Mouse (Mus musculus): Measurements from ENCODE around the gene Rasa3. TPM values are rescaled to one million over a fixed set of nuclear protein-coding genes. Genes with fewer than 3 reads are reported as not detected.
A peak's percentile ranks its signal among the peaks of the same experiment; 100 is the strongest.

Rasa3 gene
- total RNA-seq, 2 experiments from 2014 or later, result 46.4 to 49.1 TPM

DNA sequence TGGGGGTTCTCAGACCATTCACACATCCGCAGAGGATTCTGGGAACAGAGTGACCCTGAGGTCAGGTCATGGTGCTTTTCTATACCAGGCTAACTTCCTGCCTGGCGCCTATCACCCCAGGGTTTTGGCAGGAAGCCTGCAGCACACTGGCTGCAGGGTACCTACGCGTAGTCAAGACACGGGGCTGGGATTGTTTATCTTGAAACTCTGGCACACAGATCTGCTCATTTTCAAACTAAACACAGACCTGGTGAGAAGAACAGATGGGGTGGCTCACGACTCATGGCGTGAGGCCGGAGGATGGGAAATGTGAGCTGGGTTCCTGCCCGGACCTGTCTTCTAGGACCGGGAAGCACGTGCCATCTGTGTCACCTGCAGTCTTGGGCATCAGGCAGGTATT is 52.5 kb downstream of the Rasa3 start:
- intact Hi-C loops (cut with DNase I), result no loop called here
- peak; percentile 80 for DNase-seq

DNA sequence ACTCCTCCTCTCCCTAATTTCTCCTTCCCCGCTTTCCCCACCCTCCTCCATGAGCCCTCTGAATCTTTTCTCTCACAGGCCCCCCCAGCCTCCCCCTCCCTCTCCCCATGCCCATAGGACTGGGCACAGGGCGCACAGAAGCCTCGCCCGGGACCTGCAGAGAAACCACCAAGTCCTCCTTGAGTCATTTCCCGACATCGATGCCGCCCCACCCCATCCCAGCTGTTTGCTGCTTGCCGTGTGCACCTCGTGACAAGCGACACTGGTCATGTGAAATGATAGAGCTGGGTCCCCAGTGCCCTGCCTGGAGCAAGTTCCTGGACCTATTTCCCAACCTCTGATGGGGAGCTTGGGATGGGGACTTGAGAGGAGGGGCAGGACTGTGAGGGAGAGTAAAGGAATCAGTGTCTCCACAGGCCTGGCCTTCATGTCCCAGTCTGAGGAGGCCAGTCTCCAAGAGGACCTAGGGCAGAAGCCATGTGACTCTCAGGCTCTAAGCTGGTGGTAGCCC is 53.4 kb downstream of the Rasa3 start:
- intact Hi-C loops (cut with DNase I), result no loop called here
- no peak for DNase-seq

DNA sequence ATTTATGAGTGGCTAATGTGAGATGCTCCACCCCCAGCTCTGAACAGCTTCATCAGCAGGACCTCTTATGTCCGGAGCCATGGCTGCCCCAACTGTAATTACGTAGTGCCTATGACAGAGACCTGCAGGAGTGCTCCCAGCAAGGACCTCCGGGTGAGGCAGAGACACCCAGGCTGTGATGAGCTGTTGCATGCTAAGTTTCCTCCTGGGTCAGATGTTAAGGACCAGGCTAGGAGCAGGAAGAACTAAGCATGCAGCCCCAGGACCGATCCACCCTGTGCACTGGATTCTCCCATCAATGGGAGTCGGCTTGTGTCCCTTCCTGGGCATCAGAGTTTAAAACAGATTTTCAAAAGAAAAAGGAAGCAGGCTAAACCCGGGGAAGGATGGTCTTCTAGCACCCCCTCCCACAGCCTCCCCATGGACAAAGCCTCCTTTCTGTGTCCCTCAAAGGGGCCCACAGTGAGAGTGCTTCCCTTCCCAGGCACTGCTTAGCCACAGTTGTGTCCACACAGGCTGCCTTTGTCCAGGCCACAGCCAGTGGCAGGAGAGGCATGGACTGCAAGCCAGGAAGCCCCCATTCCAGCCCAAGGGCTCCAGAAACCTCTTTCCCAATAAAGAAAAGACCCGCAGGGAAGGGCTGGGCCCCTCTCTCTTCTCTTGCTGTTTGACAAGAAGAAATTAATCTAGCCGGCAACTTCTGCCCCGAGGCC is 54.2 kb downstream of the Rasa3 start:
- peak; percentile 60 for DNase-seq

DNA sequence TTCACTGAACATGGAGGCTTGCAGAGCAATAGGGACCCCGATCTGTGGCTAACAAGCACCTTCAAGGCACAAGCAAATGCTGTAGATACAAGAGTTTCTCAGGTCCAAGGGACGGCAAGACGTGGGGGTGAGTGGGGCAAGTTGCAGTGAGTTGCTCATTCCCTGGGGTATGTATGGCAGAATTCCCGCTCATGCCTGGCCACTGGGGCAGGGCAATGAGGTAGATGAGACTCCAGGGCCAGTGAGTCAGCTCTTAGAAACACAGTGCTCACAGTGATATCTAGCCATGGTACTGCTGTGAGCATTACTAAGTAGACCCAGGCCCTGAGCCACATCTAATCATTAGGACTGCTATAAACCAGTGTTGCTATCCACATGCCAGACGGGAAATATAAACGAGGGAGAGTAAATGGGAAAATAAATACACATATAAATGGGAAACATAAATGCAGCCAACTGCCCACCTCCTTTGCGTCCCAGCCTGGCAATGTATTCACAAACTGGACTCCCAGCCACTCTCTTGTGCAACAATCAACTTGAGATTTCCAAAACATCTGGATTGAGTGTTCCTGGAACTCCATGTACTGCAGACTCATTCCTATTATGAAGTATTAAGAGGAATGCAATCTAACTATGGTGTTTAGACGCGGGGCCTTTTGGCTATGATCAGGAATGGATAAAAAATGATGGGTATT is 57.0 kb downstream of the Rasa3 start:
- no peak for DNase-seq
- intact Hi-C loops (cut with DNase I), result no loop called here

More for the DNA sequence above, 54.2 kb downstream of the Rasa3 start:
- intact Hi-C loops (cut with DNase I), result no loop called here

DNA sequence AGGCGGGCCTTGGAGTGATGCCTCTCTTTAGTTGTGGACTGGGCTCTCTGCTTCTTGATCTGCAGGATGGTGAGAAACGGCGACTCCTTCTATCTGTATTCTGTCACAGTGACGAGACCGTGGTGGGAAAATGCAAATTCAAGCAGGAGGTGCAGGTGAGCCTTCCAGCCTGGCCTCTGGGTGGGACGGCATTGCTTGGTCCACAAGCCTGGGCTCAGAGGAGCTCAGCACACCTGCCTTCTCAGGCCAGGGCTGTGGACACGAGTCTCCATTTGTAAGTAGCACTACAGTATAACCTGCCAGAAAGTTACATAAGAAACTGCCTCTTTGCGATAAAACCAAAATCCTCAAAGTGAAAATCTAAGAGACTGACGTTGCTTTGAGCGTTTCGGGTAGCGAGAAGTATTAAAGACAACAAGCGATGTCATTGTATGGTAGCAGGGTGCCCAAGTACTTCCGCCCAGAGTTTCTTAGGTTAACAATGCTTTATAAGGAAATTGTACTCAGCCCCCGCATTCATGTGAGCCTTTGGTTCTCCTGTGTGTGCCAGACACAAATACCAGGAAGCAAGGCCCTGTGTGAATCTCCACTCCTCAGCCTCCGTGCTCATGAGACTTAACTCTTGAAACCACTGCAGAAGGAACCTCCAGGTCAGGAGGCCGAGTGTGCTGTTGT is 60.4 kb downstream of the Rasa3 start:
- no peak for DNase-seq
- intact Hi-C loops (cut with DNase I), result no loop called here

DNA sequence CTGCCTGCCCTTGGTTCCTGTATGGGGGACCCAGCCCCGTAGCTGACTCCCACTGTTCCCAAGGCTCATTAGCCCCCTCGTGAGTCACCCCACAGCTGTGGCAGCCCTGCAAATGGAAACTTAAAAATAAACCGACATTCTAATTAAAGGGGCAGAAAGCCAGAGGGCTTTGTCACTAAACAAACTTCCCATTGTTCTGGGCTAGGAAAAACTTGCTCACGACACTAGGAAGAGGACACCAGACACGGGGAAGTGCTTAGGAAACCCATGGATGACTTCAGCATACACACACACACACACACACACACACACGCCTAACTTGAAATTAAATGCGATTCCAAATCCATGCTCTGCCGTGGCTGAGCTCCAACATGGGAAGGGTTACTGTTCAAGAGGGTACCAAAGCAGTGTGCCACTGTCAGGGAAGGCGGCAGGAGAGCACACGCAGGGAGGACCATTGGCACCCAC is 62.4 kb downstream of the Rasa3 start:
- peak; percentile 50 for DNase-seq
- intact Hi-C loops (cut with DNase I), result no loop called here

DNA sequence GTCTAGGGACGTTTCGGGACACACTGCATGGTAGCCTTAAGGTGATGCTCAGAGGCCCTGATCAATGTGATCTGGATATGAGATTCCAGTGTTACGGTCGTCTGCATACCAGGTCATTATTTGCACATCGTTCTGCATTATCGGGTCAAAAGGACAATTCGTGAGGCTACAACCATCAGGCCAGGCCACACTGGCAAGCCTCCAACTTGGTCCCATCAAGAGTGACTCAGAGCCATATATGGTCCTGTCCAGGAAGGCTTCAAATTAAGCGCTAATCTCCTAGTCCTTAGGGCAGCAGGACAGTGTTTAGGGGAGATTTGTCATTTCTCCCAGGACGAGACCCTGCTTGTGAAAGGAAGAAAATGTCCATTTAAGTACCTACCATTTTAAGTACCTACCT is 63.3 kb downstream of the Rasa3 start:
- intact Hi-C loops (cut with DNase I), result no loop called here
- no peak for DNase-seq

DNA sequence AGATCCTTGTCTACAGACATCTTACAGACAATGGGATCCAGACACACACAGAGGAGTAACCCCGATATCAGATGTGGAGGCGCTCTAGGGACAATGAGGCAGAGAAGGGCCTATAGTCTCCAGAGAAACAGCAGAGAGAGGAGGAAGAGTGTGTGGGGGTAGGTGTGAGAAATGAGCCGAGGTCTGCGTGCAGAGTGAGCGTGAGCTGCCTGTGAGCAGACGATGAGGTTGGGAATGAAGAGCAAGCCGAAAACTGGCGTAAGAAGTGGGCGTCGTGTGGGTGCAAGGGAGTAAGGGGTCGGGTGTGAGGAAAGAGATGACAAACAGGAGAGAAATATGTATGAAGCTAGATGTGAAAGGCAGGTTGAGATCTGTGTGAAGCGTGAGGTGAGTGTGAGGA is 65.7 kb downstream of the Rasa3 start:
- intact Hi-C loops (cut with DNase I), result no loop called here
- DNase-seq, result no peak

DNA sequence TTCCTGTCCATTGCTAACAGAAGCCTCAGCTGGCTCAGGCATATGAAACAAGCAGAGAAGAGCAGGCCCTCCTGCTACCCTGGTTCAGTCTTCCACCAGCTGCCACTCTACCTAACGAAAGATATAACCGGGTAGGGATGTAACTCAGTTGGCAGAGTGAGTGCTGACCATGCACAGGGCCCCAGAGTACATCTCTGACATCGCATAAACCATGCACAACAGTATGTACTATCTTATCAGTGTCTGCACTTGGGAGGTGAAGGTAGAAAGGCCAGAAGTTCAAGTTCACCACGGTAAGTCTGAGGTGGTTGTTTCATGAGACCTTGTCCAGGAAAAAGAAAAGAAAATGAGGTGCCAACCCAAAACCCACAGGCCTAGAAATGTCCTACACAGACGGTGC is 67.4 kb downstream of the Rasa3 start:
- DNase-seq, result no peak
- intact Hi-C loops (cut with DNase I), result no loop called here

DNA sequence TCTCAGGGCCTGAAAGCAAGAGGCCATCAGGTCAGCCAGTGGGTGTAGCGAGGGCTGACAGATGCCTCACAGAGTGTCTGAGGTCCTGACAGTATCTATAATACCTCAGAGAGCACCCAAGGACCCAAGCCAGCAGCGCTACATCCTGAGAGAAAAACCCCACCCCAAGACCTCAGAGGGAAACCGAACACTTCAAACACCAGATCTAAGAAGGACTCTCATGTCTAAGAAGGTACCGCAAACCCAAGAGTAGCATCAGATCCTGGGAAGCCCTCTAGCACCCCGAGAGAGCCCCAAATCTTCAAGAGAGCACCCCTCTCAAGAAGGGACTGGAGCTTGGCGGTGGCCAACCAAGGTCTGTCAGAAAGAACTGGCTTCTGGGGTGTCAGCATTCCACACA is 68.5 kb downstream of the Rasa3 start:
- intact Hi-C loops (cut with DNase I), result no loop called here
- no peak for DNase-seq

DNA sequence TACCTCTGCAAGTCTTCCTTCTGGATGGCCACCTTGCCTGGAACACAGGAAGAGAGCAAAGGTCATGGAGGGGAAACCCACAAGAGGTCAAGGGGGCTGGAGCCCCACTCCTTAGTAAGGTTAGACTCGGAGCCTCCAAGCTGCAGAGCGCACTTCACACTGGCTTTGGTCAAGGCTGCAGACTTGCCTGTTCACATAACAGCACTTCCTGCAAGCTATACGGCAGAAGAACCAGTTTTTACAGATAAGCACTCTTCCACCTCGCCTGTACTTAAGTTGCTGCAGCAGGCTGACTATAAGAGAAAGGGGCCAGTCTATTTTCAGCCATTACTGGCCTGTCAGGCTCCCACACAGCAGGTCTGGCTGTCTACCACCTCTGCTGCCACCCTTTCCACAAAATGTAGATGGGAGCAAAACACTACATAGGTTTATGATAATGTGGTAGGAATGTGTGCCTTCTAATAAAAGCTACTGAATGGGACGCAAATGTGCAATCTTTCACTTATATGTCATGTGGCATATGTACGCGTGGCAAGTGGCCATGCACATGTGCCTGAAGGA is 71.4 kb downstream of the Rasa3 start:
- no peak for DNase-seq
- intact Hi-C loops (cut with DNase I), result no loop called here

DNA sequence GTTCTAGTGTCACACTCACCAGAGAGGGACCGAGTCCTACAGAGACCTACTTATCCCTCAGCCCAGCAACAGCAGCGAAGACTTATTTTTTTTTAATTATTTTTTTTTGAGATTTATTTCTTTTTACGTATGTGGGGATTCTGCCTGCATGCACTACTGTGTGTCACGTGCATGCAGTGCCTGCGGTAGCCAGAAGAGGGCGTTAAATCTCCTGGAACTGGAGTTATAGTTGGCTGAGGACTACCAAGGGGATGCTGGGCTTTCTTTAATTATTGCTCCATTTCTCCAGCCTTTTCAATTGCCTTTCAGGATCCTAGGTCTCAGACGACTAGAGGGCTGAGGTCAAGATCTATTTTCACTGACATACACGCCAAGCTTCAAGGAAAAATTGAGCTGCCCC is 74.8 kb downstream of the Rasa3 start:
- intact Hi-C loops (cut with DNase I), result loop anchor here (2.0 kb wide), 1 partner anchor 74 kb away; the partner anchor contains the start of gene Rasa3

DNA sequence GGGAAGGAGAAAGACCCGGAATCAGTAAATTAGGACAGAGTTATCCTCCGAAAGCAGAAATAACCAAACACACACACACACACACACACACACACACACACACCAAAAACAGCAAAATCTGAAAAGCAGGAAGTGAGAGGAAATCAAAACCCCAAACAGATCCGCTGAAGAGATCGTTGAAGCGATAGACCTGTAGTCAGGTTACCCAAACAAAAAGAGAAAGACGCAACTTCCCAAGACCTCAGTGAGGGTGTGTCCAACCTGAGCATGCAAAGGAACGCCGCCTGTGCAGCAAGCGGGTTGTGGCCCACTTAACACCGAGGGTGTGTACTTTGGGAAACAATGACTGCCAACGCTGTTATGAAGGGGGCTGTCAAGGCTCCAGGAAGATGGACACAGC is 76.2 kb downstream of the Rasa3 start:
- no peak for DNase-seq
- intact Hi-C loops (cut with DNase I), result no loop called here

More for the DNA sequence above, 74.8 kb downstream of the Rasa3 start:
- DNase-seq, result peak; percentile 73

DNA sequence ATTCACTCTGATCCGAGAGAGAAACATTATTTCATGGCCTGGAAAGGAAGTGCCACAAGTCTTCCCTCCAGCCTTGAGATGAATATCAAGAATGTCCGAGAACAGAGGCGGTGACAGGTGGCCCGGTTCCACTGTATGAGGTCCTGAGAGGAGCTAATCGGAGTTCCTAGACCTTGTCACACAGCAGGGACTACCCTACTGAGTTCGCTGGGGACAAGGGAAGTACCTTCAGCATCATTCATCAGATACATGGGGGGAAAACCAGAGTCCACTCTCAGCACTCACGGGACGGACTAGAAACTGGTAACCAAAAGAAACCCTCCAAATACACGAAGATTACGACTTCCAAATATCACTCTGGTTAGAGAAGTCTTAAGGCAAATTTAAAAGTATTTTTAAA is 76.7 kb downstream of the Rasa3 start:
- intact Hi-C loops (cut with DNase I), result no loop called here
- DNase-seq, result no peak

DNA sequence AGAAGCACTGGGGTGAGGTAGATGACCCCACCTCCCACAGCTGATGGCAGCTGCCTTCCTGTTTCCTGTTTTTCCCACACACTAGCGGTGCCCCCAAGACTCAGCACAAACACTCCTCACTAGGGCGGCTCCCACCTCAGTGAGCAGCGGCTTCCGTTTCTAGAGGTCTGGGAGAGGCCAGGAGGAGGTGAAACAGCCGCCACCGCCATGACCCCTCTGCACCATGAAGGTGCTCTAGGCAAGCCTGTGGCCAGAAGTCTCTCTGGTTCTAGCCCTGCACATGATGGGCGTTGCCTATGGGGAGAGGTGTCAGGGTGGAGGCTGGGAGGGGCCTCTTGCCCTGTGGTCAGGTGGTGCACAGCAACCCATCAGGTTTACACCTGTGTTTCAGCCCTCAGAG is 77.2 kb downstream of the Rasa3 start:
- intact Hi-C loops (cut with DNase I), result no loop called here
- DNase-seq, result no peak

DNA sequence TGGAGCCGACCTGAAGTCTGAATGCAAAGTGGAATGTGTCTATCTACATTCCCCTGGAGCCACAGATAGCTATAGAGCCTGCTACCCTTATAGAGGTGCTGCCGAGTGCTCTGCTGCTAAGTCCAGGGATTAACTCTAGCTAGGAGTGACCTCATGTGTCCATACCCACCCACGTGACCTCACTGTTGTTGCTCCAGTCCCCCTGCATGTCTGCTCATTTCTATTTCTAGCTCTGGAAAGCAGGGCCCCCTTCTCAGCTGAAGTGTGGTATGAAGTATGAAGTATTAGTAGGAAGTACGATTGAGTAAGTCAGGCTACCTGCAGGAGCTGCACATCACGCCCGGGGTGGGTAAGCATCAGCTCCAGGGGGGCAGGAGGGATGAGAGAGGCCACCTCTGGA is 79.6 kb downstream of the Rasa3 start:
- DNase-seq, result no peak
- intact Hi-C loops (cut with DNase I), result no loop called here

DNA sequence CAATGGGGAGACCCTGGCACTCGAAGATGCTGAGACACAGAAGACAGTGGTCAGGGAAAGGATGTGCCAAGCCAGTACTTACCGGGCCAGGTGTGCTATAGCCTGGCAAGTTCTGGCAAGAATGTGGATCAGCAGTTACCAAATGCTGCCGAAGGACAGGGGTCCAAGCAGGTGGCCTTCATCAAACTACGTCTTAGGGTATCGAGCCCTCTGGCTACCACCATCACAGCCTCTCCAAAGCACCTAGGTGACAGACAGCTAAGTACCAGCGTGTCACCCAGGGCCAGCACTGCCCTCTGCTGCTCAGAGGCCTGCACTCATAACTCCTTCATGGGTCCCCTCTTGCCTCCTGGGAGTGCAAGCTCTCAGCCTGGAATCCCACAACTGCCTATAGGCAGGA is 81.5 kb downstream of the Rasa3 start:
- no peak for DNase-seq
- intact Hi-C loops (cut with DNase I), result no loop called here

DNA sequence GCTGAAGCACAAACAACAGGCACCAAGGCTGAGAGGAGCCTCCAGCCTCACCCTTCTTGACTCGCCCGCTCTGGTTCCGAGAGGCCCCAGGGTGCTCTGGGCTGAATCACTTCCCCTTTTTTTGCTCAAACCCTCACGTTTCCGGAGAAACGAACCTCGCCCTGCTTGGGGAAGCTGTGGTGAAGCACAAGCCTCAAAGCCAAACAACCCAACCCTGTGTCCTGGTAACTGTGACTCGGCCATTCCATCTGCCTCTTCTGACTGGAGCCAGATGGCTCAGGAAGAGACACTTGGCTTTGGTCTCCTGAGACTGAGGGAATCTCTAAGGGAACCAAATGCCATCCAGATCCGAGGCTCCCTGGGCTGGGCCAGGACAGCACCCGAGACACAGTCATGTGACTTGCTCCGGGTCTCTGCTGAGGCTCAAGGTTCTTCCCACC is 82.5 kb downstream of the Rasa3 start:
- DNase-seq, result no peak

DNA sequence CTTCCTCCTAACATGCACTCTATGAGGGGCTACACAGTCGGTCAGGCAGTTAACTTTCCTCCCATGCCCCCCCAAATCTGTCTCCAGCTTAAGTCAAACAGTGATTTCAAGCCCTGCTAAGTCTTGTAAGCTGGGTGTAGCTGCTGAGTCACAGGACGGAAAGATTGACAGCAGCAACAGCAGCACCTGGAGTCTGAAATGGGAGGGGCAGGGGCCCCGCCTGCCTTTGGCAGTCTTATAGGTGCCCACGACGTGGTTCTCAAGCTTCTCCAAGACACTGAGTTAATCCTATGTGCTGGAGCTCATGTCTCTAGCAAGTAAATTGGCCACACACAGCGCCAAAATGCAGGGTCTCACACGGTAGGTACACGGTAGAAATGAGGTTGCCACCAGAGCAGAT is 84.1 kb downstream of the Rasa3 start:
- intact Hi-C loops (cut with DNase I), result no loop called here
- no peak for DNase-seq

More for the DNA sequence above, 82.5 kb downstream of the Rasa3 start:
- intact Hi-C loops (cut with DNase I), result no loop called here

DNA sequence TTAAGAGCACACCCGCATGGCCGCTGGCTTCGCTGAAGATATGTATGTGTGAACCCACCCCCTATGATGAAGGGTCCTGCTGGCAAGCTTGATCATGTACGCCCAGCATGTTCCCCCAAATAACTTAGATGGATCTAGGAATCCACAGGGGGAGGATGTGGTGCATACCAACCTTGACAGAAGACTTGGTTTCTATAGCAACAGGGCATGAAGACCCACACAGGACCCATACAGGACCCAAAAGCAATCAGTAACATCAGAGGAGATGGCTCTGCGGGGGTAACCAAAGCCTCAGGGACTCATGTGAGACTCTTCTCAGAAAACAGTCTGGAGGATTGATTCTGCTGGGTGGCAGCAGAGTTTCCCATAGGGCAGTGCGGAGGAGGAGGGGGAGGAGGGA is 86.2 kb downstream of the Rasa3 start:
- DNase-seq, result no peak
- intact Hi-C loops (cut with DNase I), result no loop called here

DNA sequence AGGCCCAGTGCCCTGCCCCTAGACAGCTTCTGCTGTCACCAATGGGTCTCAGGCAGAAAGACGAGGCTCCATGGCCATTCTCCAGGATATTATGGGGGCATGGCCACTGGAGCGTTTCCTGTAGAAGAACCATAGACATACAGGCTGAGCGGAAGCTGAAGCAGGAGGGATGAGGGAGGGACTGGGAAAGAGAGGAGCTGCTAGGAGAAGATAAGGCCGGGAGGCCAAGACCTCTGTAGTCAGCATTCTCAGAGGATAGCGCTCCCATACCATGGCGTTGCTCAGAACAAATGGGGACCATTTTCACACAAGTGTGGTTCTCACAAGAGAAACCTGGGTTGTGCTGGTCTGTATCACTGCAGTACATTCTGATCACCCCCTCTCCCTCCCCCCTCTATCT is 88.3 kb downstream of the Rasa3 start:
- intact Hi-C loops (cut with DNase I), result no loop called here
- DNase-seq, result no peak
